Mouse (Mus musculus) left cerebral cortex, adult 2 months (tissue): Measurements from ENCODE around the gene Sox6. TPM values are rescaled to one million over a fixed set of nuclear protein-coding genes. Genes with fewer than 3 reads are reported as not detected.

Source experiments
- DNase-seq, 2 experiments: peaks; one replicate each; pipeline ENCODE4 v3.0.0; 2021 to 2022; ENCODE audit warnings: low spot score in 2 of 2, mixed read lengths in 1 of 2; ENCODE audit errors: extremely low spot score in 1 of 2
- H3K27ac ChIP-seq: fragments of 200-600 bp; 2 replicates; pipeline ENCODE4 v1.8.1; 2022
- H3K4me3 ChIP-seq: fragments of 200-600 bp; 2 replicates; pipeline ENCODE4 v1.8.1; 2022
- CTCF ChIP-seq: fragments of 200-600 bp; IDR thresholded peaks from 2 replicates; pipeline ENCODE4 v1.8.1; 2022; ENCODE audit warnings: antibody characterized with exemption, mild to moderate bottlenecking, moderate library complexity
- intact Hi-C: fragments of 180-260 bp; cut with DNase I; formaldehyde crosslinking; loops from one replicate; pipeline ENCODE4 v1.15.1; 2025
- total RNA-seq, 2 experiments: library from RNA; stranded (reverse); gene quantifications; 2 replicates each; pipeline ENCODE4 v1.2.3; 2021

Gene Sox6
- total RNA-seq, 2 experiments from 2014 or later: 29.7 to 32.7 TPM

- Histone ChIP-seq H3K4me3 (no peak overlapping the region), H3K27ac (no peak overlapping the region)
- intact Hi-C loops: no loop called here
- no peak for DNase-seq
- TF ChIP-seq CTCF: no peak
These were observed 564.5 kb downstream of the Sox6 start for GRCm38 (mm10) chr7:115474115-115474514.

- no peak for DNase-seq
- Histone ChIP-seq H3K4me3 (no peak overlapping the region), H3K27ac (no peak overlapping the region)
- intact Hi-C loops: no loop called here
- TF ChIP-seq CTCF: no peak
These were observed 565.7 kb downstream of the Sox6 start for GRCm38 (mm10) chr7:115472850-115473249.

GRCm38 (mm10) chr7:115471521-115471920 lies 567.1 kb downstream of the Sox6 start:
- no peak for DNase-seq
- Histone ChIP-seq H3K4me3 (no peak overlapping the region), H3K27ac (no peak overlapping the region)
- TF ChIP-seq CTCF: no peak
- intact Hi-C loops: no loop called here

- Histone ChIP-seq H3K4me3 (no peak overlapping the region), H3K27ac (no peak overlapping the region)
- no peak for TF ChIP-seq CTCF
- no peak for DNase-seq
- intact Hi-C loops: no loop called here
These were observed 571.8 kb downstream of the Sox6 start for GRCm38 (mm10) chr7:115466811-115467210.

GRCm38 (mm10) chr7:115463367-115463766 lies 575.2 kb downstream of the Sox6 start:
- no peak overlapping the region for H3K27ac ChIP-seq
- no peak for DNase-seq
- intact Hi-C loops: no loop called here
- TF ChIP-seq CTCF: no peak
- H3K4me3 ChIP-seq: no peak overlapping the region

GRCm38 (mm10) chr7:115462276-115462675 lies 576.3 kb downstream of the Sox6 start:
- Histone ChIP-seq H3K4me3 (no peak overlapping the region), H3K27ac (no peak overlapping the region)
- TF ChIP-seq CTCF: no peak
- intact Hi-C loops: no loop called here
- no peak for DNase-seq

GRCm38 (mm10) chr7:115454988-115455387 lies 583.6 kb downstream of the Sox6 start:
- intact Hi-C loops: loop anchor here (5.0 kb wide), 1 partner anchor 577 kb away; no protein-coding TSS in a partner anchor
- DNase-seq: no peak
- no peak overlapping the region for H3K27ac ChIP-seq
- no peak overlapping the region for H3K4me3 ChIP-seq
- TF ChIP-seq CTCF: no peak

- no peak overlapping the region for H3K4me3 ChIP-seq
- intact Hi-C loops: loop anchor here (5.0 kb wide), 1 partner anchor 579 kb away; no protein-coding TSS in a partner anchor
- no peak for DNase-seq
- no peak overlapping the region for H3K27ac ChIP-seq
- TF ChIP-seq CTCF: no peak
These were observed 584.9 kb downstream of the Sox6 start for GRCm38 (mm10) chr7:115453713-115454073.

- peak; percentile 21 to 34 for DNase-seq
- Histone ChIP-seq H3K4me3 (no peak overlapping the region), H3K27ac (no peak overlapping the region)
- intact Hi-C loops: loop anchor here (5.0 kb wide), 1 partner anchor 579 kb away; no protein-coding TSS in a partner anchor
- peak; percentile 64 for TF ChIP-seq CTCF
These were observed 585.4 kb downstream of the Sox6 start for GRCm38 (mm10) chr7:115453042-115453712.

- H3K27ac ChIP-seq: no peak overlapping the region
- H3K4me3 ChIP-seq: no peak overlapping the region
- intact Hi-C loops: loop anchor here (5.0 kb wide), 1 partner anchor 582 kb away; no protein-coding TSS in a partner anchor
- no peak for TF ChIP-seq CTCF
- DNase-seq: no peak
These were observed 588.0 kb downstream of the Sox6 start for GRCm38 (mm10) chr7:115450431-115451195.

- DNase-seq: no peak
- intact Hi-C loops: no loop called here
These were observed 590.1 kb downstream of the Sox6 start for GRCm38 (mm10) chr7:115448403-115449025.

GRCm38 (mm10) chr7:115447091-115447490 lies 591.5 kb downstream of the Sox6 start:
- TF ChIP-seq CTCF: no peak
- no peak overlapping the region for H3K27ac ChIP-seq
- H3K4me3 ChIP-seq: no peak overlapping the region
- peak in 1 of 2 experiments; percentile 24 for DNase-seq
- intact Hi-C loops: no loop called here

More at GRCm38 (mm10) chr7:115448403-115449025, 590.1 kb downstream of the Sox6 start:
- no peak for TF ChIP-seq CTCF
- Histone ChIP-seq H3K4me3 (no peak overlapping the region), H3K27ac (no peak overlapping the region)
